Mouse (Mus musculus) forebrain, embryonic 13.5 days (tissue): ENCODE data around the gene Klk10. TPM values are rescaled to one million over a fixed set of nuclear protein-coding genes. Genes with fewer than 3 reads are reported as not detected.

Experiments
- ATAC-seq: fragments of 200-750 bp; cut with Nextera tagmentation; 2 replicates; pipeline ENCODE4 v1.8.0; 2017
- H3K27ac ChIP-seq: fragments of 300-500 bp; sonication (generic); 2 replicates; pipeline ENCODE4 v1.5.1; 2015; ENCODE audit warnings: inconsistent platforms, mild to moderate bottlenecking, moderate library complexity
- H3K27me3 ChIP-seq: fragments of 300-500 bp; sonication (generic); 2 replicates; pipeline ENCODE4 v1.6.1; 2015; ENCODE audit warnings: mild to moderate bottlenecking, inconsistent platforms
- H3K36me3 ChIP-seq: fragments of 300-500 bp; sonication (generic); 2 replicates; pipeline ENCODE4 v1.6.1; 2015; ENCODE audit warnings: mild to moderate bottlenecking, inconsistent platforms; ENCODE audit not compliant: poor library complexity, severe bottlenecking
- H3K4me1 ChIP-seq: fragments of 300-500 bp; sonication (generic); 2 replicates; pipeline ENCODE4 v1.6.1; 2015; ENCODE audit warnings: inconsistent platforms
- H3K4me2 ChIP-seq: fragments of 300-500 bp; sonication (generic); 2 replicates; pipeline ENCODE4 v1.6.1; 2015; ENCODE audit warnings: inconsistent platforms, mild to moderate bottlenecking, moderate library complexity
- H3K4me3 ChIP-seq: fragments of 300-500 bp; sonication (generic); 2 replicates; pipeline ENCODE4 v1.5.1; 2015; ENCODE audit warnings: mild to moderate bottlenecking, inconsistent platforms
- H3K9ac ChIP-seq: fragments of 300-500 bp; sonication (generic); 2 replicates; pipeline ENCODE4 v1.6.1; 2015; ENCODE audit warnings: mild to moderate bottlenecking, inconsistent platforms
- H3K9me3 ChIP-seq: fragments of 300-500 bp; sonication (generic); replicated peaks from 2 replicates; pipeline ENCODE4 v1.6.1; 2016; ENCODE audit warnings: inconsistent platforms
- WGBS: fragments of 180-500 bp; shearing (Covaris S2); methylation state at CpG from one replicate; pipeline ENCODE4 v1.1.7; 2015; 5-methylcytosine and 5-hydroxymethylcytosine counted together
- polyA plus RNA-seq: library from polyadenylated mRNA; unstranded; fragments of >200 nt; fragmentation: Nextera tagmentation; extraction: Ambion mirVana; gene quantifications from 2 replicates; pipeline ENCODE4 v1.2.1, GENCODE M21; 2015

Klk10 gene
- polyA plus RNA-seq, 1 experiment from 2014 or later, result not detected

- Histone ChIP-seq H3K27me3 (peaks cover 41% of the 10 kb centered on the region), H3K4me3 (peak overlapping the region; percentile 47), H3K9ac (no peak overlapping the region), H3K27ac (no peak overlapping the region), H3K9me3 (no peaks in the 10 kb centered on the region), H3K36me3 (no peaks in the 10 kb centered on the region), H3K4me2 (peak overlapping the region; percentile 78), H3K4me1 (peaks cover 11% of the 10 kb centered on the region)
- 34% methylated on average over 13 of the region's 13 CpGs for WGBS
- peak; percentile 57 for ATAC-seq
These were observed 17.1 kb downstream of the Klk10 start for GRCm38 (mm10) chr7:43797844-43798462.

GRCm38 (mm10) chr7:43799876-43800275 lies 19.0 kb downstream of the Klk10 start:
- Histone ChIP-seq H3K9me3 (no peaks in the 10 kb centered on the region), H3K9ac (no peak overlapping the region), H3K4me1 (peaks cover 11% of the 10 kb centered on the region), H3K27me3 (peaks cover 40% of the 10 kb centered on the region), H3K4me3 (no peak overlapping the region), H3K36me3 (no peaks in the 10 kb centered on the region), H3K27ac (no peak overlapping the region), H3K4me2 (no peak overlapping the region)
- no peak for ATAC-seq
- WGBS, result 81% methylated on average over 7 of the region's 7 CpGs

GRCm38 (mm10) chr7:43810994-43811393 lies 30.2 kb downstream of the Klk10 start, which contains the start of gene Klk7:
TSS of gene Klk7 (plus strand) at chr7:43811294.
- Histone ChIP-seq H3K27me3 (no peaks in the 10 kb centered on the region), H3K27ac (no peak within 1 kb of the TSS), H3K4me3 (no peak within 1 kb of the TSS), H3K36me3 (no peaks in the 10 kb centered on the region), H3K4me2 (no peak within 1 kb of the TSS), H3K9ac (no peak within 1 kb of the TSS), H3K4me1 (no peaks in the 10 kb centered on the region), H3K9me3 (no peaks in the 10 kb centered on the region)
- WGBS, result 59% methylated on average over 5 of the region's 5 CpGs
- ATAC-seq, result no peak

- Histone ChIP-seq H3K27me3 (no peaks in the 10 kb centered on the region), H3K4me3 (no peak overlapping the region), H3K4me2 (no peak overlapping the region), H3K9ac (no peak overlapping the region), H3K4me1 (no peaks in the 10 kb centered on the region), H3K36me3 (no peaks in the 10 kb centered on the region), H3K27ac (no peak overlapping the region), H3K9me3 (no peaks in the 10 kb centered on the region)
- ATAC-seq, result no peak
- 87% methylated on average over 7 of the region's 7 CpGs for WGBS
These were observed 34.4 kb downstream of the Klk10 start for GRCm38 (mm10) chr7:43815211-43815610.

GRCm38 (mm10) chr7:43816746-43817145 lies 35.9 kb downstream of the Klk10 start:
- Histone ChIP-seq H3K9me3 (no peaks in the 10 kb centered on the region), H3K27ac (no peak overlapping the region), H3K9ac (no peak overlapping the region), H3K4me1 (no peaks in the 10 kb centered on the region), H3K4me2 (no peak overlapping the region), H3K27me3 (no peaks in the 10 kb centered on the region), H3K4me3 (no peak overlapping the region), H3K36me3 (no peaks in the 10 kb centered on the region)
- no peak for ATAC-seq

- 96% methylated on average over 7 of the region's 7 CpGs for WGBS
- Histone ChIP-seq H3K4me1 (no peaks in the 10 kb centered on the region), H3K27me3 (no peaks in the 10 kb centered on the region), H3K4me2 (no peak overlapping the region), H3K36me3 (no peaks in the 10 kb centered on the region), H3K27ac (no peak overlapping the region), H3K9me3 (no peaks in the 10 kb centered on the region), H3K9ac (no peak overlapping the region), H3K4me3 (no peak overlapping the region)
- no peak for ATAC-seq
These were observed 40.7 kb downstream of the Klk10 start for GRCm38 (mm10) chr7:43821581-43821980.

GRCm38 (mm10) chr7:43824199-43824598 lies 43.4 kb downstream of the Klk10 start, which contains the start of gene Klk6:
TSS of gene Klk6 (plus strand) at chr7:43824499.
- H3K27ac ChIP-seq, result no peak within 1 kb of the TSS
- no peaks in the 10 kb centered on the region for H3K36me3 ChIP-seq
- ATAC-seq, result no peak
- WGBS, result 80% methylated on average over 10 of the region's 10 CpGs
- no peak within 1 kb of the TSS for H3K4me3 ChIP-seq
- H3K4me1 ChIP-seq, result no peaks in the 10 kb centered on the region
- no peaks in the 10 kb centered on the region for H3K27me3 ChIP-seq
- no peak within 1 kb of the TSS for H3K9ac ChIP-seq
- no peak within 1 kb of the TSS for H3K4me2 ChIP-seq
- no peaks in the 10 kb centered on the region for H3K9me3 ChIP-seq

- Histone ChIP-seq H3K27me3 (no peaks in the 10 kb centered on the region), H3K4me3 (no peak overlapping the region), H3K9me3 (no peaks in the 10 kb centered on the region), H3K4me2 (no peak overlapping the region), H3K9ac (no peak overlapping the region), H3K36me3 (no peaks in the 10 kb centered on the region), H3K27ac (no peak overlapping the region), H3K4me1 (no peaks in the 10 kb centered on the region)
- 87% methylated on average over 5 of the region's 5 CpGs for WGBS
- no peak for ATAC-seq
These were observed 45.2 kb downstream of the Klk10 start for GRCm38 (mm10) chr7:43826056-43826455.

- H3K27ac ChIP-seq, result no peak overlapping the region
- ATAC-seq, result no peak
- no peaks in the 10 kb centered on the region for H3K9me3 ChIP-seq
- WGBS, result 87% methylated on average over 4 of the region's 4 CpGs
- H3K27me3 ChIP-seq, result no peaks in the 10 kb centered on the region
- H3K9ac ChIP-seq, result no peak overlapping the region
- H3K4me3 ChIP-seq, result no peak overlapping the region
- no peaks in the 10 kb centered on the region for H3K36me3 ChIP-seq
- no peak overlapping the region for H3K4me2 ChIP-seq
- H3K4me1 ChIP-seq, result no peaks in the 10 kb centered on the region
These were observed 46.9 kb downstream of the Klk10 start for GRCm38 (mm10) chr7:43827706-43828105.

- no peak for ATAC-seq
- no peaks in the 10 kb centered on the region for H3K36me3 ChIP-seq
- H3K27ac ChIP-seq, result no peak overlapping the region
- no peaks in the 10 kb centered on the region for H3K4me1 ChIP-seq
- no peak overlapping the region for H3K4me3 ChIP-seq
- no peaks in the 10 kb centered on the region for H3K9me3 ChIP-seq
- H3K27me3 ChIP-seq, result no peaks in the 10 kb centered on the region
- H3K4me2 ChIP-seq, result no peak overlapping the region
- no peak overlapping the region for H3K9ac ChIP-seq
- 85% methylated on average over 8 of the region's 8 CpGs for WGBS
These were observed 48.2 kb downstream of the Klk10 start for GRCm38 (mm10) chr7:43829006-43829405.

Other genes starting within 250 kb of the Klk10 start
- 0.57 and 1.5 TPM in 2 replicates for gene Cd33, start 236.6 kb upstream of the Klk10 start, polyA plus RNA-seq
- gene Zfp658, start 218.8 kb upstream of the Klk10 start, polyA plus RNA-seq, result 8.8 and 9.4 TPM in 2 replicates
- 13.2 and 16.0 TPM in 2 replicates for gene Zfp719, start 201.4 kb upstream of the Klk10 start, polyA plus RNA-seq
- 0.37 and 0.67 TPM in 2 replicates for gene Zfp819, start 173.9 kb upstream of the Klk10 start, polyA plus RNA-seq
- gene Ceacam18, start 146.3 kb upstream of the Klk10 start, polyA plus RNA-seq, result not detected in 2 replicates
- gene Siglece, start 120.9 kb upstream of the Klk10 start, polyA plus RNA-seq, result 0.17 and 0.28 TPM in 2 replicates
- gene Ctu1, start 109.0 kb upstream of the Klk10 start, polyA plus RNA-seq, result 20.2 and 23.1 TPM in 2 replicates
- not detected in 2 replicates for gene Klk14, start 90.6 kb upstream of the Klk10 start, polyA plus RNA-seq
- gene Klk13, start 68.5 kb upstream of the Klk10 start, polyA plus RNA-seq, result not detected in 2 replicates
- gene Klk12, start 12.1 kb upstream of the Klk10 start, polyA plus RNA-seq, result not detected in 2 replicates
- gene Klk11, start 6.4 kb upstream of the Klk10 start, polyA plus RNA-seq, result not detected in 2 replicates
- gene Klk9, start 10.9 kb downstream of the Klk10 start, polyA plus RNA-seq, result not detected in 2 replicates
- 4.8 and 5.5 TPM in 2 replicates for gene Klk8, start 16.5 kb downstream of the Klk10 start, polyA plus RNA-seq
- not detected in 2 replicates for gene Klk7, start 30.3 kb downstream of the Klk10 start, polyA plus RNA-seq
- gene Klk6, start 43.5 kb downstream of the Klk10 start, polyA plus RNA-seq, result not detected in 2 replicates
- gene Klk5, start 60.9 kb downstream of the Klk10 start, polyA plus RNA-seq, result not detected in 2 replicates
- gene Klk4, start 100.1 kb downstream of the Klk10 start, polyA plus RNA-seq, result 0.14 TPM in 1 of 2 replicates, not detected in the other
- gene Klk15, start 152.7 kb downstream of the Klk10 start, polyA plus RNA-seq, result not detected in 2 replicates
- gene Klk1b8, start 169.6 kb downstream of the Klk10 start, polyA plus RNA-seq, result not detected in 2 replicates
- gene Klk1b1, start 185.7 kb downstream of the Klk10 start, polyA plus RNA-seq, result not detected in 2 replicates
- gene Klk1b9, start 195.0 kb downstream of the Klk10 start, polyA plus RNA-seq, result not detected in 2 replicates
- gene Klk1b11, start 214.8 kb downstream of the Klk10 start, polyA plus RNA-seq, result not detected in 2 replicates
- not detected in 2 replicates for gene Klk1b26, start 231.1 kb downstream of the Klk10 start, polyA plus RNA-seq